Mouse (Mus musculus) embryonic facial prominence, embryonic 13.5 days (tissue): ENCODE measurements around the gene Idh1. TPM values are rescaled to one million over a fixed set of nuclear protein-coding genes. Genes with fewer than 3 reads are reported as not detected.

Experiments used
- ATAC-seq: fragments of 200-750 bp; cut with Nextera tagmentation; 2 replicates; pipeline ENCODE4 v1.8.0; 2017; ENCODE audit warnings: low read depth; ENCODE audit not compliant: insufficient number of reproducible peaks, insufficient read depth, low FRiP score, low TSS enrichment
- H3K27ac ChIP-seq: fragments of 300-500 bp; sonication (generic); 2 replicates; pipeline ENCODE4 v1.5.1; 2015; ENCODE audit warnings: moderate library complexity, mild to moderate bottlenecking, inconsistent platforms
- H3K27me3 ChIP-seq: fragments of 300-500 bp; sonication (generic); 2 replicates; pipeline ENCODE4 v1.6.1; 2015; ENCODE audit warnings: mild to moderate bottlenecking, inconsistent platforms
- H3K36me3 ChIP-seq: fragments of 300-500 bp; sonication (generic); 2 replicates; pipeline ENCODE4 v1.6.1; 2015; ENCODE audit warnings: mild to moderate bottlenecking, inconsistent platforms
- H3K4me1 ChIP-seq: fragments of 300-500 bp; sonication (generic); 2 replicates; pipeline ENCODE4 v1.6.1; 2015; ENCODE audit warnings: inconsistent platforms
- H3K4me2 ChIP-seq: fragments of 300-500 bp; sonication (generic); 2 replicates; pipeline ENCODE4 v1.6.1; 2015; ENCODE audit warnings: moderate library complexity, mild to moderate bottlenecking, inconsistent platforms
- H3K4me3 ChIP-seq: fragments of 300-500 bp; sonication (generic); 2 replicates; pipeline ENCODE4 v1.5.1; 2015; ENCODE audit warnings: mild to moderate bottlenecking, inconsistent platforms
- H3K9ac ChIP-seq: fragments of 300-500 bp; sonication (generic); 2 replicates; pipeline ENCODE4 v1.6.1; 2015; ENCODE audit warnings: mild to moderate bottlenecking, inconsistent platforms
- H3K9me3 ChIP-seq: fragments of 300-500 bp; sonication (generic); 2 replicates; pipeline ENCODE4 v1.6.1; 2016; ENCODE audit warnings: inconsistent platforms
- WGBS: fragments of 180-500 bp; shearing (Covaris S2); methylation state at CpG from one replicate; pipeline ENCODE4 v1.1.7; 2015; ENCODE audit warnings: mixed read lengths; 5-methylcytosine and 5-hydroxymethylcytosine counted together
- polyA plus RNA-seq: library from polyadenylated mRNA; unstranded; fragments of >200 nt; fragmentation: Nextera tagmentation; extraction: Ambion mirVana; gene quantifications from 2 replicates; pipeline ENCODE4 v1.2.1, GENCODE M21; 2015

The Idh1 gene
- polyA plus RNA-seq, 1 experiment from 2014 or later: 148 TPM

DNA sequence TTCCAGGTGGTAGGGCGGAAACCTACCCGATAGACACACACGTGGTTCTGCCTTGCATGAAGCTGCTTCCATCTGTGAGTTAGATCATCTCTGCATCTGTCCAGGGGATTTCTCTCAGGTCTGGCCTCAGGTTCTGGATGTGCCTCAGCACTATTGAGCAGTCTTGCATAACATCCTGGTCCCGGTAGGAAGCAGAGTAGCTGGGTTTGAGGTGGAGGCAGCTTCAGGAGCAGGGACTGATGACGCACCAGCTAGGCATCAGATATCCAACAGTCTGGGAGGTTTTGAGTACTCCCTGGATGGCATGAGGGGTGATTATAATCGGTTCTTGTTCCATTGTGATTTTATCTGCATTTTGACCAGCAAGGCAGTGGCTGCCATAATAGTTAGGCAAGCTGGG, 48.7 kb downstream of the Idh1 start:
- Histone ChIP-seq H3K36me3 (no peaks in the 10 kb centered on the region), H3K27me3 (no peaks in the 10 kb centered on the region), H3K4me1 (no peaks in the 10 kb centered on the region), H3K9ac (no peak overlapping the region), H3K9me3 (no peaks in the 10 kb centered on the region), H3K27ac (no peak overlapping the region), H3K4me2 (no peak overlapping the region), H3K4me3 (no peak overlapping the region)
- no peak for ATAC-seq
- WGBS: 78% methylated on average over 6 of the region's 6 CpGs

DNA sequence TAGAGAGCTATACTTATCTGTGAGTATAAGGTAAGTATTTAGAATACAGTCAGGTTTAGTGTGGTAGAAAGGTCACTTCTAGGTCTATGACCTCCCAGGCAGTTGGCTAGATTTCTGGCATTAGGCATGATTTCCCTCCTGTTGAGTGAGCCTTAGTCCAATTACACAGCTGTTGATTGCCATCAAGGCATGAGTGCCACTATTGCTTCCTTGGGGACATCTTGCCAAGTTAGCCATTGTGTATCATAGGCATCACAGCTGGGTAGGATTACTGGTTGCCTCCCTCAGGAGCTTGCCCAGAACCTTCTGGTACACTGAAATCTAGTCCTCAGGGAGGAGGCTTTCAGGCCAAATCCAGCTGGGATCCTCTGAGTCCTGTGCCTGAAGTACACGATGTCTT, 53.5 kb downstream of the Idh1 start:
- no peak for ATAC-seq
- WGBS: 90% methylated on average over 1 of the region's 1 CpGs
- H3K36me3 ChIP-seq: no peaks in the 10 kb centered on the region
- no peaks in the 10 kb centered on the region for H3K4me1 ChIP-seq
- no peaks in the 10 kb centered on the region for H3K9me3 ChIP-seq
- H3K9ac ChIP-seq: no peak overlapping the region
- H3K27me3 ChIP-seq: no peaks in the 10 kb centered on the region
- no peak overlapping the region for H3K27ac ChIP-seq
- no peak overlapping the region for H3K4me3 ChIP-seq
- H3K4me2 ChIP-seq: no peak overlapping the region

DNA sequence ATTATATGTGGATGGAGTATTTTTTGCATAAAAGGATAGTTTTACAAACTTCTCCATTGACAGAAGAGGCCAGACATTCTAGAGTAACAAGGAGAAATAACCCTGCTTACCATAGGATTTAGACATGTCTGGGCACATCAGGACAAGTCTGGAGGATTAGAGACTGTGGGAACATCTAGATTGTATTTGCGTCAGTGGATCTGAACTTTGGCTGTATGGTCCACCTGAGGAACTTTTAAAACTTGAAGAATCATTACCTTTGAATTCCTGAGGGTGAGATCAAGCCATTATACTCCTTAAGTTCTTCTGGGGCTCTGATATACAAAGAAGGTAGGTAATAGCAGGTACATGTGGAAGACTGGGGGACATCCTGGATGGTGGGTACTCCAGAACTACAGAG, 54.6 kb downstream of the Idh1 start:
- WGBS: 84% methylated on average over 1 of the region's 1 CpGs
- Histone ChIP-seq H3K4me1 (no peaks in the 10 kb centered on the region), H3K9me3 (no peaks in the 10 kb centered on the region), H3K4me3 (no peak overlapping the region), H3K27me3 (no peaks in the 10 kb centered on the region), H3K4me2 (no peak overlapping the region), H3K36me3 (no peaks in the 10 kb centered on the region), H3K9ac (no peak overlapping the region), H3K27ac (no peak overlapping the region)
- ATAC-seq: no peak

DNA sequence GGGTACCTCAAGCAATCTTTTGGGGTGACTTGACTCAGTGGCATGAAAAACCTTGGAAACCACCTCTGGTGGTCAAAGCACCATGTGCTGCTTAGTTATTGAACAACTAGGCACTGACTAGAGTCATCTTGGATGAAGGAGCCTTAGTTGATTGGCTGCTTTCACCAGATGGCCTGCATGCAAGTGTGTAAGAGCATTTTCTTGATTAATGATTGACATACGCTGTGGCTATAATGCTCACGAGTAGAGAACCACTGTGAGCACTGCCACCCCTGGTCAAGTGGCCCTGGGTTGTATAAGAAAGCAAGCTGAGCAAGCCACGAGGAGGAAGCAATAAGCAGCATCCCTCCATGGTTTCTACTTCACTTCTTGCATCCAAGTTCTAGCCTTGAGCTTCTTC, 56.1 kb downstream of the Idh1 start:
- ATAC-seq: no peak
- Histone ChIP-seq H3K27me3 (no peaks in the 10 kb centered on the region), H3K36me3 (no peaks in the 10 kb centered on the region), H3K4me2 (no peak overlapping the region), H3K9ac (no peak overlapping the region), H3K4me3 (no peak overlapping the region), H3K4me1 (no peaks in the 10 kb centered on the region), H3K27ac (no peak overlapping the region), H3K9me3 (no peaks in the 10 kb centered on the region)
- 72% methylated on average over 3 of the region's 3 CpGs for WGBS

DNA sequence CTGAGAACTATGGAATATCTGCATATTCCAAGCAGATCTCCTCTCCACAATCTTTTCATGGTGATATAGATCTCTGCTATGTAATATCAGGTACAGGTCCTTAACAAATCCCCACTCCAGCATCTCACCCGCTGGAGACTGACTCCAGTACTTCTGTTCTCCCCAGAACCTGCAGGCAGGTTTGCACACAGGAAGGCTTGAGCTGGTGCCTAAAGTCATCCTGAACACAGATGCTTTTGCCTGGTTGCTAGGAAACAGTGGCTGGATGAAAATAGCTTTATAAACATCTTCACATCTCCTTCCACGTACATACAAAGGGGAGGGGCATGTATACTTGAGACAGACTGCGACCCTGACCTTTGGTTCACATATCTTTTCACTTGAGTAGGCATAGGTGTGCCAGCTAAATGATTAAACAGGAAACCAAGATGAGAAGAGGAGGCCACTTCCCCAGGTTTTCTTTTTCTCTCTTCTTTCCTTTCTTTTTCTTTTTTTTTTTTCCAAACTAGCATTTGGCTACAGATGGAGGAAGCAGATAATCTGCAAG, 56.6 kb downstream of the Idh1 start:
- ATAC-seq: no peak
- no peaks in the 10 kb centered on the region for H3K4me1 ChIP-seq
- 70% methylated on average over 3 of the region's 3 CpGs for WGBS

DNA sequence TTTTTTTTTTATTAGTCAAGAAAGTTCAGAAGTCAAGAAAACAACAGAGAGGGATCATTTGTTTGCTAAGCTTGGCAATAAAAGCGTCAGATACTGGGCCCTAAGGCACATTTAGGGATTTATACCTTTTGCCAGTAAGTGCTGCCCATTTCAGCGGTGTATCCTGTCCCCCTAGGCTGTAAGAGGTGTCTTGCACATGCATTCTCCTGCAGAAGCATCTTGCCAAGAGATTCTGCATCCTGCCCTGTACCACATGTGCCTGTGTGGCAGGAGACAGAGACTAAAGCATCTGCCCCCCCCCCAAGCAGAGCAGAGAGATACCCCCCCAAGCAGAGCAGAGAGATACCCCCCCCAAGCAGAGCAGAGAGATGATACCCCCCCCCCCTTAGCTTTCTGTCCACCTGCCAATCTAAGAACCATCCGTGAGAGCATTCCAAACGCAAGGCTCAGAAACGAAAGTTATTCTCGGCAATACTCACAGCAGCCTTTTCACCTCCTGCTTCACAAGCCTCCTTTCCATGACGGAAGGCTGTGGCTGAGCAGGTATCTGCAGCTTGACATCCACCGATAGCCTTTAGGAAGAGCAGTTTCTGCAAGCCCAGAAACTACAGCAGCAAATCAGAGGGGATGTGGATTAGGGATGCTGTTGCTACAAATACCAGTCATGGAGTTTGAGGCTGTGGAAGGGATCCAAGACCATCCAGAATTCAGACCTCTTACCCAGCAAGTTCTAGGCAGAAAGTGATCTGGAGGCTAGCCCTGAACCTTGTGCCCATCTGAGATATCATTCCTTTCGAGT, 63.5 kb downstream of the Idh1 start, which contains the start of gene D630023F18Rik:
D630023F18Rik (minus strand) TSS at position 641 of the 799 bp plus-strand sequence.
- Histone ChIP-seq H3K4me3 (peak within 1 kb of the TSS; percentile 27), H3K4me1 (no peaks in the 10 kb centered on the region), H3K36me3 (no peaks in the 10 kb centered on the region), H3K27me3 (no peaks in the 10 kb centered on the region), H3K4me2 (peak within 1 kb of the TSS; percentile 52), H3K27ac (no peak within 1 kb of the TSS), H3K9ac (no peak within 1 kb of the TSS), H3K9me3 (no peaks in the 10 kb centered on the region)
- 25% methylated on average over 9 of the region's 9 CpGs for WGBS
- no peak for ATAC-seq

More for the DNA sequence above, 56.6 kb downstream of the Idh1 start:
- Histone ChIP-seq H3K4me3 (no peak overlapping the region), H3K36me3 (no peaks in the 10 kb centered on the region), H3K9ac (no peak overlapping the region), H3K27ac (no peak overlapping the region), H3K4me2 (no peak overlapping the region), H3K9me3 (no peaks in the 10 kb centered on the region), H3K27me3 (no peaks in the 10 kb centered on the region)

DNA sequence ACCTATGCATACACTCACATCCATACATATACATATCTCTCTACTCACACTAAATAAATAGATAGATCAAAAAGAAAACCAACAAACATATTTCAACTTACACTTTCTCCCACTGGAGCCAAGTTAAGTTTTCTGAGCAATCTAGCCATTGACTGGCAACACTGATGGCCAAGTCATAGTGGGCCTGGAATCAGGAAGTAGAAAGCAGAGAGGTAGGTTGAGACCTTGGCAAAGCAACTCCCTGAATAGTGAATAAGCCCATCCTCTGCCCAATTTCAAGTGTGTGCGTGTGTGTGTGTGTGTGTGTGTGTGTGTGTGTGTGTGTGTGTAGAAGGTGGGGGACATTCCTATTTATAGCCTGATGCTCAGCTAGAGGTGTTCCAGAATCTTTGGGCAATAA, 66.9 kb downstream of the Idh1 start, which contains the start of gene Gm28845:
Gm28845 (minus strand) TSS at position 121 of the 400 bp plus-strand sequence.
- no peak for ATAC-seq
- H3K4me2 ChIP-seq: no peak within 1 kb of the TSS
- WGBS: 59% methylated on average over 1 of the region's 1 CpGs
- no peaks in the 10 kb centered on the region for H3K36me3 ChIP-seq
- no peaks in the 10 kb centered on the region for H3K9me3 ChIP-seq
- no peak within 1 kb of the TSS for H3K4me3 ChIP-seq
- H3K27ac ChIP-seq: no peak within 1 kb of the TSS
- H3K27me3 ChIP-seq: no peaks in the 10 kb centered on the region
- H3K4me1 ChIP-seq: no peaks in the 10 kb centered on the region
- H3K9ac ChIP-seq: no peak within 1 kb of the TSS

DNA sequence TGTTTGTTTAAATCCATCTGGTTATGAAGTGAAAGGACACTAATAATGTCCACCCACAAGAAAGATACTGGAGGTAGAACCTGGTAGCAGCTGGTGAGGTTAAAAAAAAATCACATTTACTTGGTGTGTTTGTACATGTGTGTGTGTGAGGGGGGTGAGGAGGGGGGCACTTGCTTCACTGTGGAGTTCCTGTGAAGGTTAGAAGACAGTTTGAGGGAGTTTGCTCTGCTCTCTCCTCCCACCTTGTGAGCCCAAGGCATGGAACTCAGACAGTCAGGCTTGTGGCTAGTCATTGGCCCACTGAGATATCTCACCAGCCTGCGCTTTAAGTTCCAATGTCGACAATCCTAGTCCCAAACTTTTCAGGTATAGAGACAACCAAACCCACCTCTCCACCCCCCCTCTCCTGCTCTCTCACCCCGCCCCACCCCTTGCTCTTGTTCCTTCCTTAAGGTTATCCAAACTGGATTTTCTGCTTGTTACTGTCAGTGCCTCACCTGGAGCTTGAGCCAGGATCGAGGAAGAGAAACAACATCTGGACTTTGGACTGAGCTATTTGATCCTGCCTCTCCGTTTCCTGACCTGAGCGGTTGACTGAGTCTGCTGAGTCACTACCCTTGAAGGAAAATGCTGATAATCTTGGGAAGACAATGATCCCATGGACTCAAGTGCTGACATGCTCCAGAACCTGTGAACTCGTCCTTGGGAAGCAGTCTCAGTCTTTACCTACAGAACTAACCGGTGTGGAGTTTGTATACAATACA, 68.0 kb downstream of the Idh1 start:
- no peak overlapping the region for H3K27ac ChIP-seq
- H3K9me3 ChIP-seq: no peaks in the 10 kb centered on the region
- H3K4me2 ChIP-seq: no peak overlapping the region
- H3K36me3 ChIP-seq: no peaks in the 10 kb centered on the region
- no peak for ATAC-seq
- H3K4me3 ChIP-seq: no peak overlapping the region
- H3K9ac ChIP-seq: no peak overlapping the region
- no peaks in the 10 kb centered on the region for H3K27me3 ChIP-seq
- no peaks in the 10 kb centered on the region for H3K4me1 ChIP-seq
- 52% methylated on average over 8 of the region's 8 CpGs for WGBS

DNA sequence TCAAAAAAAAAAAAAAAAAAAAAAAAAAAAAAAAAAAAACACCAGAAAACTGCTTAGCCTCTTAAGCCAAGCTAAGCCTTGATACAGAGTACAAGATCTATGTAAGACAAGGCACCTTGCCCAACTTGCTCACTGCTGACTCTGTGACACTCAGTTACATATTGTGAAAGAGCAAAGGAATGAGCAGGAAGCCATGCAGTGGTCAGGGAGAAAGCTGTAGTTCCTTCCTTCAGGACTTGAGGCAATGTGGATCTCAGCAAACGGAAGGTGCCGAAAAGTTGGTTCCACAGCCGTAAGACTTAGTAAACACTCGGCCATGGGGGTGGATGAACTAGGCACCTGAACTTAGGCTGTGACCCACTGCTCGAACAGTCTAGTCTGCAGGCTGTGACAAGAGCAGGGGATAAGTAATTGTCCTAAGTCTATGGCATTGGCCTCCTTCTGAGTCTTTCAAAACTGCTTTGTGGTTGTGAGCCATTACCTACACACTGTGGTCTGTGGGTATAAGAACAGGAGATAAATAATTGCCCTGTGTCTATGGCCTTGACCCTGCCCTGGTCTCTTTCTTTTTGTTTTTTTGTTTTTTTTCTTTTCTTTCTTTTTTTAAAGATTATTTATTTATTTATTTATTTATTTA, 72.6 kb downstream of the Idh1 start:
- no peak for ATAC-seq
- H3K27me3 ChIP-seq: no peaks in the 10 kb centered on the region

DNA sequence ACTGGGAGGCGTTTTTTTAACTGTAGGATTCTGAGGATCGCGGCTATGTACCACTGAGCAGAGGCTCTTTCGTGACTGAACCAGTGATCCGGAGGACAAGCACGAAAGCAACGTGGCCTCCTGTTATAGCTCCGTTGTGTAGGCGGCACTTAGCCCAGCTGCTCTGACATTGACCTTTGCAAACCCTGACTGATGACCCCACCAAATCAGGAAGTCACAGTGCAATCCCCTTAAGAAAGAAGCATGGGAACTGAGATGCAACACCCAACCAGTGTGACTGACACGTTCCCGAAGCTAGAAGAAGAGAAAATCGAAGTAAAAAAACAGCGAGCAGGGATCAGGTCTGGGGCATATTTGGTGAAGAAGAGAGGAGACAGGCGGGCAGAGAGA, 73.5 kb downstream of the Idh1 start:
- Histone ChIP-seq H3K4me2 (peak overlapping the region; percentile 47), H3K36me3 (no peaks in the 10 kb centered on the region), H3K4me1 (no peaks in the 10 kb centered on the region), H3K27me3 (no peaks in the 10 kb centered on the region), H3K27ac (no peak overlapping the region), H3K4me3 (0 out of 2 replicates have a peak overlapping the region, but pooled peaks have one; percentile 6), H3K9me3 (no peaks in the 10 kb centered on the region), H3K9ac (no peak overlapping the region)
- no peak for ATAC-seq
- WGBS: 52% methylated on average over 14 of the region's 14 CpGs

More for the DNA sequence above, 72.6 kb downstream of the Idh1 start:
- Histone ChIP-seq H3K27ac (no peak overlapping the region), H3K9ac (no peak overlapping the region), H3K4me3 (no peak overlapping the region), H3K36me3 (no peaks in the 10 kb centered on the region), H3K9me3 (no peaks in the 10 kb centered on the region), H3K4me1 (no peaks in the 10 kb centered on the region), H3K4me2 (no peak overlapping the region)
- 95% methylated on average over 5 of the region's 5 CpGs for WGBS

DNA sequence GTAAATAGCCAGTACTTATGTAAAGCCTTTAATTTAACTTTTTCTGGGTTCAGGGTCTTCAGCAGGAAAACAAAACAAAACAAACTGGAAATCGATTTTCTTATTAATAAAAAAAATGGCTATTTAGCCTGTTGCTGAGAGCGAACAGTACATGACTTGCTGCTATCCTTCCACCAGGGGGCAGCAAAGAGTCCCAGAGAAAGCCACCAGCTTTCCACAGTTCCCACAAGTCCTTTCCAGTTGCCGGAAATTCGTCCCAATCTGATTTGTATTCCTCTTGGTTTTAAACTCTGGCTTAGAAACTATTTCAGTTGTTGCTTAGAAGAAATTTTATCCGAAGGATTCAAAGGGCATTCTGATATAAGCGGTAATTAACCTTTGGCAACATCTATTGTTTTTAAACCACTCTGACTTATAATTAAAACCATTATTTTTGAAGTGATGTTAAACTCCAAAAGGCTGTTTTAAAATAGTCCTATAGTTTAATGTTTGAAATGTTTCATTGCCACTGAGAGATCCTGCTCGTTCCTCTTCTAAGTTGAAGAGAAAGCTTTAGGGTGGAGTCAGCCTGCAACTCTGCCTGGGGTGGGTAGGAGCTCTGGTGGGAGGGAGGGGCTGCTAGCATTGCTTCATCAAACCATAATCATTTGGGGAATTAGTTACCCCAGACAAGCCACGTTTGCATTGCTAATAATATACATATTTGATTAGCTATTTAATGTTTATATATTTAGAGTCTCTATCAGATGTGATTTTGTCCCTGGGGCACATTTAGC, 74.1 kb downstream of the Idh1 start:
- H3K36me3 ChIP-seq: no peaks in the 10 kb centered on the region
- peak overlapping the region; percentile 47 for H3K4me2 ChIP-seq
- WGBS: 11% methylated on average over 8 of the region's 8 CpGs
- H3K9me3 ChIP-seq: no peaks in the 10 kb centered on the region
- peak overlapping the region; percentile 6; the same call in 1 of the 2 replicates for H3K4me3 ChIP-seq
- no peak overlapping the region for H3K9ac ChIP-seq
- no peak overlapping the region for H3K27ac ChIP-seq
- no peak for ATAC-seq
- no peaks in the 10 kb centered on the region for H3K4me1 ChIP-seq
- H3K27me3 ChIP-seq: no peaks in the 10 kb centered on the region
